Mouse (Mus musculus) heart, adult 2 months (tissue): Measurements from ENCODE around the gene Bcap29.

Experiments used
- CTCF ChIP-seq: fragments of 200-600 bp; IDR thresholded peaks from 2 replicates; pipeline ENCODE4 v1.8.1; 2022; ENCODE audit warnings: antibody characterized with exemption, mild to moderate bottlenecking, moderate library complexity
- EP300 ChIP-seq: fragments of 200-500 bp; IDR thresholded peaks from 2 replicates; pipeline ENCODE4 v1.6.1; 2011; ENCODE audit warnings: low read depth, low read length, control low read depth; ENCODE audit not compliant: insufficient read depth
- POLR2A ChIP-seq: fragments of 200-500 bp; IDR thresholded peaks from 2 replicates; pipeline ENCODE4 v1.6.1; 2011; ENCODE audit warnings: mild to moderate bottlenecking, low read depth, low read length, control low read depth; ENCODE audit not compliant: insufficient read depth

GRCm38 (mm10) chr12:31613353-31613752 is 21.1 kb downstream of the Bcap29 start:
- TF ChIP-seq POLR2A (no peak), CTCF (no peak), EP300 (no peak)
